Mouse (Mus musculus): ENCODE measurements around the gene Ube2cbp.

- TF ChIP-seq CTCF (IDR thresholded peaks at IDR 0.05) (no peak), EP300 (IDR thresholded peaks at IDR 0.05) (no peak)
Measured at GRCm38 (mm10) chr9:86514390-86514789, 49.6 kb upstream of the Ube2cbp start.
